Mouse (Mus musculus) cerebellum, postnatal 25 days (tissue): ENCODE measurements around the gene Nckap5.
A peak's percentile ranks its signal among the peaks of the same experiment; 100 is the strongest.

Experiments used
- DNase-seq, 2 experiments: peaks; one replicate each; pipeline ENCODE4 v3.0.0; 2021; ENCODE audit warnings: mixed read lengths in 2 of 2

The Nckap5 gene

GRCm38 (mm10) chr1:126617464-126618041 is 213.0 kb downstream of the Nckap5 start:
- no peak for DNase-seq

- no peak for DNase-seq
Measured at GRCm38 (mm10) chr1:126616964-126617363, 213.6 kb downstream of the Nckap5 start.

GRCm38 (mm10) chr1:126612916-126613315 is 217.7 kb downstream of the Nckap5 start:
- no peak for DNase-seq

- DNase-seq: no peak
Measured at GRCm38 (mm10) chr1:126608586-126608985, 222.0 kb downstream of the Nckap5 start.

- no peak for DNase-seq
Measured at GRCm38 (mm10) chr1:126606189-126607080, 224.2 kb downstream of the Nckap5 start.

- DNase-seq: no peak
Measured at GRCm38 (mm10) chr1:126604551-126604950, 226.0 kb downstream of the Nckap5 start.

GRCm38 (mm10) chr1:126603771-126604515 is 226.7 kb downstream of the Nckap5 start:
- no peak for DNase-seq

GRCm38 (mm10) chr1:126600596-126600995 is 230.0 kb downstream of the Nckap5 start:
- DNase-seq: no peak

- DNase-seq: no peak
Measured at GRCm38 (mm10) chr1:126597376-126597775, 233.2 kb downstream of the Nckap5 start.

- DNase-seq: no peak
Measured at GRCm38 (mm10) chr1:126594796-126595195, 235.8 kb downstream of the Nckap5 start.

- no peak for DNase-seq
Measured at GRCm38 (mm10) chr1:126593044-126593805, 237.4 kb downstream of the Nckap5 start.

- DNase-seq: no peak
Measured at GRCm38 (mm10) chr1:126590911-126591310, 239.7 kb downstream of the Nckap5 start.

GRCm38 (mm10) chr1:126578163-126578562 is 252.4 kb downstream of the Nckap5 start:
- no peak for DNase-seq

- DNase-seq: no peak
Measured at GRCm38 (mm10) chr1:126574295-126574694, 256.3 kb downstream of the Nckap5 start.

GRCm38 (mm10) chr1:126573714-126574113 is 256.9 kb downstream of the Nckap5 start:
- peak in 1 of 2 experiments; percentile 6 for DNase-seq

- no peak for DNase-seq
Measured at GRCm38 (mm10) chr1:126573097-126573496, 257.5 kb downstream of the Nckap5 start.

- DNase-seq: no peak
Measured at GRCm38 (mm10) chr1:126569611-126570238, 260.9 kb downstream of the Nckap5 start.

- DNase-seq: peak; percentile 18 to 49
Measured at GRCm38 (mm10) chr1:126568520-126569197, 261.9 kb downstream of the Nckap5 start.

GRCm38 (mm10) chr1:126565151-126565725 is 265.4 kb downstream of the Nckap5 start:
- DNase-seq: no peak

GRCm38 (mm10) chr1:126560931-126561330 is 269.7 kb downstream of the Nckap5 start:
- DNase-seq: no peak

GRCm38 (mm10) chr1:126557791-126558294 is 272.8 kb downstream of the Nckap5 start:
- DNase-seq: no peak
